Mouse (Mus musculus) layer of hippocampus, adult 8-10 months (tissue): ENCODE measurements at regions not wholly inside any gene's neighbourhood (a gene's known extent, or its start where the extent isn't known, plus 50 kb on each side); places are given as distances from the start of the nearest gene placed in this dataset.

Experiments used
- DNase-seq, 2 experiments: peaks; one replicate each; pipeline ENCODE4 v3.0.0; 2022; ENCODE audit warnings: low spot score in 2 of 2

GRCm38 (mm10) chr8:34495974-34496373, 384.4 kb upstream of the Gm10131 start:
- no peak for DNase-seq

- no peak for DNase-seq
These were observed 377.3 kb upstream of the Gm10131 start for GRCm38 (mm10) chr8:34488746-34489400.

GRCm38 (mm10) chr8:34486433-34487096, 375.0 kb upstream of the Gm10131 start:
- no peak for DNase-seq

GRCm38 (mm10) chr8:34485905-34486304, 374.4 kb upstream of the Gm10131 start:
- no peak for DNase-seq

GRCm38 (mm10) chr8:34485346-34485745, 373.8 kb upstream of the Gm10131 start:
- DNase-seq: no peak

GRCm38 (mm10) chr8:34484551-34485335, 373.2 kb upstream of the Gm10131 start:
- DNase-seq: peak; percentile 28 to 50

GRCm38 (mm10) chr8:34483212-34483611, 371.7 kb upstream of the Gm10131 start:
- no peak for DNase-seq

DNA sequence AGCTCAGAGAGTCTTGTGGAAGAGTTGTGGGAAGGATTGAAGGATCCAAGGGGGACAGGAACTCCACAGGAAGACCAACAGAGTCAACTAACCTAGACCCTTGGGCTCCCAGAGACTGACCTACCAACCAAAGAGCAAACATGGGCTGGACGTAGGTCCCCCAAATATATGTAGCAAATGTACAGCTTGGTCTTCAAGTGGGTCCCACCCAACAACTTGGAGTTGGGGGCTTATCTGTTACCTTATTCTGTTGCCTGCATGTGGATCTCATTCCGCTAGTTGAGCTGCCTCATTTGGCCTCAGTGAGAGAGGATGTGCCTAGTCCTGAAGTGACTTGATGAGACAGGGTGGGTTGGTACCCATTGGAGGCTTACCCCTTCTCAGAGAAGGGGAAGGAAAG, 371.1 kb upstream of the Gm10131 start:
- DNase-seq: no peak

DNA sequence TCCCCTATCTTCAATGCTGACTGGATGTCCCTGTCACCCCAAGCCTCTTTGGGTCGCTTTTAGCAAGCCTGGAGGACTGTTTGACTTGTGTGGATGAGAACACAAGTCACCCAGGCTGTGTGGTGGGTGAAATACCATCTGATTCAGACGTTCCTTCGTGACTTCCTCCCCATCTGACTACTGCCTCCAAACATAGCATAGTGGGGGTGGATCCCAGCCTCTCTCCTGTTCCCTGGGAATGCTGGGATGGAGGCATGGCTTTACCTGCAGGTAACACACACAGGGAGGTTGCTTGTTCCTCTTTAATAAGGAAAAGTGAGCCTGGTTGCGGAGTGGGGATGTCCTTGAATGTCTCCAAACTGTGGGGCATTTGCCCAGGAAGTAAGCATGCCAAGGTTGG, 369.0 kb upstream of the Gm10131 start:
- peak; percentile 45 to 61 for DNase-seq

DNA sequence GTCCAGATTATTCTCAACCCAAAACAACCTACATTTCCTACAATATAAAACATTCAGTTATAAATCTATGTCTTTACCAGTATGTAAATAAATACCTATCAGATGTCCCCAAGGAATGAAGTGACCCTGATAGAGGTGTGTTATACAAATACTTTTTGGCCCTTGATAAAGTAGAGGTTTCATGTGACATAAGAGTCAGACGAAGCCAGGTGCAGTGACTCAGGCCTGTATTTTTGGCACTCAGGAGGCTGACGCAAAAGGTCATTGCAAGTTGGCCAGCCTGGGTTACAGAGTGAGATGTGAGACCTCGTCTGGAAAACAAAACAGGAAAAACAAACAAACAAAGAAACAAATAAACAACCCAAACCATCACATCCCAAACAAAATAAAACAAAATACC, 367.4 kb upstream of the Gm10131 start:
- DNase-seq: no peak

DNA sequence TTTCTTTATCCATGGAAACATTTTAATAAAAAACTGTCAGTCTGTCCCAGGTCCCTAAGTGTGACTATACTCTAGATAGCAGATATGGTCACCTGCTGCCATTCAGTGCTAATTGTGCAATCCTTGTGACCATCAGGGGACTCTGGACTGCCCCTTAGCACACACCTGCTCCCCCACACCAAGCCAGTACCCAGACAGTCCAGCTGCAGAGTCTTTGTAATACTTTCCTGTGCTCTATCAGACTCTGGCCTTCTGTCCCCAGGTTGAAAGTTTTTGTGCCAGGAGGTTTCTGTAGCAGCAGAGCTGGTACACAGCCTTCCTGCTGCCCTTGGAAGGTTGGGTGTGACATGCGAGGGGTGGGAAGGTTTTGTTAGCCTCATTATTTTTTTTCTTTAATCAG, 366.9 kb upstream of the Gm10131 start:
- no peak for DNase-seq

- DNase-seq: no peak
These were observed 364.7 kb upstream of the Gm10131 start for GRCm38 (mm10) chr8:34476146-34476820.

- DNase-seq: no peak
These were observed 363.1 kb upstream of the Gm10131 start for GRCm38 (mm10) chr8:34474593-34474992.

GRCm38 (mm10) chr8:34473769-34474168, 362.2 kb upstream of the Gm10131 start:
- no peak for DNase-seq

DNA sequence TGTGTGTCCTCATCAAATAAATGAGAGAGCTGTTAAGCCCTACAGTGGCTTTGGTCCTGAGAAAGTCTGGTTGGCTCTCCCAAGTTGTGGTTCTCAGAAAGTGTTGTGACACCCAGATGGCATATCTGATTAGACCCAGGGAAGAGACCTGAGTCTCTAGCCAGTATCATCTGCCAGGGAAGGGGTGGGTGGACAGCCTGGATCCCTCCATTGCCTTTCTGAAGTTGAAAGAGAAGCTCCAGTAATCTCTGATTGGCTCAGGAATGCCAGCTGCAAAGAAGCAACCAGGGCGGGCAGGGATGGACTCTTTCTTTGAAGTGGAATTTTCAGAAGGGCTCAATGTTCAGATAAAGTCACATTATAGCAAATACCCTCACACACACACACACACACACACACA, 361.8 kb upstream of the Gm10131 start:
- no peak for DNase-seq

- DNase-seq: no peak
These were observed 361.3 kb upstream of the Gm10131 start for GRCm38 (mm10) chr8:34472846-34473245.

DNA sequence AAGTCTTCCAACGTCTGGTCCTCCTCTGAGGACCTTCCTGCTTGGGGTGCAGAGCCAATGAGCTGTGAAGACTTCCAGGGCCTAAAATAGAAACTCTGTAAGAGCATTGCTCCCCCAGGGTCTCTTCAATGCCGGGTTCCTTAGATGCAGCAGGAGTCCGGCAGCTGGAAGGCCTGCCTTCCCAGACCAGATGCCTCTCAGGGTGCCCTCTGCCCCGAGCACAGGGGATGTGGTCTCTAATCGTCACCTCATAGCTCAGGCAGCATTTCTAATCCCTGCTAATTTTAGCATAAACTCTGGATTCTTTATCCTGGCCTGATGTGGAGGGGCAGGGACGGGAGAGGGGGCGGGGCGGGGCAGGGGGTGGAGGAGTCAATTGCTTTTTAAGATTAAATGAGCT, 360.9 kb upstream of the Gm10131 start:
- no peak for DNase-seq

- no peak for DNase-seq
These were observed 357.6 kb upstream of the Gm10131 start for GRCm38 (mm10) chr8:34469091-34469490.

DNA sequence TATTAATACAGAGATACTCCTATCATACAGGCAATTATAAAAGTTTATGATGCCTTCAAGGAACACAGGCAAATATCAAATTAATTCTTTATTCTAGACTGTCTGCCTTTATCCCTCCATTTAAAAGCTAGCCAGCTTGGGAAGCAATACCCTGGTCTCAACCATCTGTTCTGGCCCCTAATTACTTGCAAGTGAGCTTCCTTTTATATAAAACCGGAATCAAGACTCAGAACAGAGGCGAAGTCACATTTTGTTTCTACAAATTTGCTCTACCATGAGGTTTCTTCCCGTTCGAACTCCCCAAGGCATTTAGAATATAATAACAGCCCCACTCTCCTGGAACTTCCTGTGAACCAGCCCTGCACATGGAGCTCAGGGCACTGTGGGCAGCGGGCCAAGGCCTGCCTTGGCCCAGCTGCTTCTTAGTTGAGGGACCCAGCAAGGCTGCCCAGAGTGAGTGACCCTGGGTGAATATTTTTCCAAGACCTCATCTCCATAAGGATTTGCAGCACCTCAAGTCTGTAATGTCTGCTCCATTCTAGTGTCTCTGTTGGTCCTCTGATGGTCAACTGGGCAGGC, 355.3 kb upstream of the Gm10131 start:
- DNase-seq: peak in 1 of 2 experiments; percentile 26

DNA sequence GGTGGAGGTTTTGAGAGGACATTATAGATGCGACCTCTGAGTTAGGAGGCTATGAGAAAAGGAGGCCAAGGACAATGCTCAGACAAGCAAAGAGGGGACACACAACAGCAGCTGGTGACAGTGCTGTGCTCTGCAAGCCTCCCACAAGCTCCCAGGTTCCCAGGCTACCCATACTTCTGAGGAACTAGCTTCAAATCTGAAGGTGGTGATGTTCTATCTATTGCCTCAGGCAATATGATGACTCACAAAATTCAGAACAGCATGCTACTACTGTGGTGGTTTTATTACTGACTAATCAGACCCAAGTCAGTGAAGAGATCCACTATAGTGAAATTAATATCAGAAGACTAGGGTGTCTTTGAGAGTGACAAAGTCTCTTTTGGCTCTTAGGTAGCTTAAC, 353.9 kb upstream of the Gm10131 start:
- DNase-seq: no peak

DNA sequence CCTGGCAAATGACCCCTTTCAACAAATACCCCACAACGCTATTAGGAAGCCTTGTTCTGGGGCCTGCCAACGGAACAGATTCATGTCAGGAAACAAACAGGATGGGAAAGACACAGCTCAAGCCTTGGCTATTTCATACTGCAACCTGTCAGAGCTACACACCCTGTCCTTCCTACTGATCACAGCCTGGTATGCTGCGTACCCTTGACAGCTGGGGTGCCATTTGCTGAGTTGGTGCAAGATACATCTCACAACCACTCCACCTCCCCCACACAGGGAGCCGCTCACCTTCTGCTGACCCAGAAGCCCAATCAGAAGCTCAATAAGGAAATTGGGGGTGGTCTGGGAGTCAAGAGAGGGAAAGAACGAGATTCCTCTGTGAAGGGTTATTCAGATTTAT, 350.7 kb upstream of the Gm10131 start:
- peak; percentile 19 to 34 for DNase-seq

- DNase-seq: no peak
These were observed 346.8 kb upstream of the Gm10131 start for GRCm38 (mm10) chr8:34458300-34458699.
